Mouse (Mus musculus): ENCODE measurements around the gene Uba7. TPM values are rescaled to one million over a fixed set of nuclear protein-coding genes. Genes with fewer than 3 reads are reported as not detected.

Uba7 gene
- 10 to 100 TPM; 13.4 to 15.7 TPM for total RNA-seq (2021)

DNA sequence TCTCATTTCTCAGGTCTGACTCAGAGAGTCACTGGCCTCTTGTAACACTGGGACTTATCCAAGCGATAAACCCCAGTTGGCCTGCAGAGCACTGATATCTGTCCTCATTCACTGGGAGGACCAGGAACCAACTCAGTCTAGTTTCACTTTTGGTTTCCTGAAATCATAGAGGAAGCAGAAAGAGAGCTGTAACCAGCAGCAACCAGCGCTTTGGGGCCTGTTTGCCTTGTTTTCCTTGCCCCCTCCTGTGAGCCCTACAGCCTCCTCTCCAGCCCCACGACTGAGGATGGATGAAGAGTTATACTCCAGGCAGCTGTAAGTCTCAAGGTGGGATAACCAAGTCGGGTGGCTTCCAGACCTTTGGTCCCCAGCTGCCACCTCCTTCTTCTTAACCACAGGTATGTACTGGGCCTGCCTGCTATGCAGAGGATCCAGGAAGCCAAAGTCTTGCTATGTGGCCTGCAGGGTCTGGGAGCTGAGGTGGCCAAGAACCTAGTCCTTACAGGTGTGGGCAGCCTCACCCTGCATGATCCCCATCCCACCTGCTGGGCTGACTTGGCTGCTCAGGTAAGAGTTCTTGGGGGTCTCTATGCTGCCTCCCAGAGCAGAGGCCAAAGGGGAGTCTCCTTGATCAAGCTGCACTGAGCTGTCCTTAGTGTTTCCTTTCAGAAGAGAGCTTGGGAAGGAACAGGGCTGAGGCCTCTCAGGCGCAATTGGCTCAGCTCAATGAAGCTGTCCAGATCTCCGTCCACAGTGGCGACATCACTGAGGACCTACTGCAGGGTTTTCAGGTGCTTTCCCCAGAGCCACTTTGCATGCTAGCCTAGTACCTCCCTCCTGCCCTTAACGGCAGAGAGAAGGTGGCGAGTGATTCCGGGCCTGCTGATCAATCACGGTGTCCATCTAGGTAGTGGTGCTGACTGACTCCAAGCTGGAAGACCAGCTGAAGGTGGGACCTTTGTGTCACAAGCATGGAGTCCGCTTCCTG is at the start of gene Uba7:
TSS of gene Uba7 (plus strand) at position 107 of the 988 bp plus-strand sequence.
- intact Hi-C loops (cut with DNase I): no loop called here
- DNase-seq: peak; percentile 67 to 69

DNA sequence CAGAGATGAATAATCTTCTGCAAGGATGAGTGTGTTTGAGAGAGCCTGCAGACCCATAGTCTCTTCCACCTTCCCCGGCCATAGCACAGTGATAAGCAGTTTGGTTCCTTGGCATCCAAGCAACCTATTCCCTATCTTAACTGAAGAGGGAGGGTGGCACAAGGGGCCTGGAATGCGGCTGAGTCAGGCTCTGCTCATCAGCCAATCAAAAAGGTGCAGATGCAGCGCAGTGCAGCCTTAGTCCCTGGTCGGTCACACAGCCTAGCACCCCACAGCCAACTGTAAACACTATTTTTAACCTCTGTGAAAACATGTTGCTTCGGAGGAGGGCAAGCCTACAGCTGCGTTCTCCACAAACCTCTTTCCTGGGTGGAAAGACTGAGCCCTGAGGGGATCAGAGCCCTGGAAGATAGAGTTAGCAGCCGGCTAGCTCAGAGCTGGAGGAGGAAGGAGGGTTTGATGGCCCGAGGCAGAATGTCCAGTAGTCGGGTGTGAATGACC is 48.3 kb upstream of the Uba7 start:
- DNase-seq: peak; percentile 29 to 33
- intact Hi-C loops (cut with DNase I): no loop called here

DNA sequence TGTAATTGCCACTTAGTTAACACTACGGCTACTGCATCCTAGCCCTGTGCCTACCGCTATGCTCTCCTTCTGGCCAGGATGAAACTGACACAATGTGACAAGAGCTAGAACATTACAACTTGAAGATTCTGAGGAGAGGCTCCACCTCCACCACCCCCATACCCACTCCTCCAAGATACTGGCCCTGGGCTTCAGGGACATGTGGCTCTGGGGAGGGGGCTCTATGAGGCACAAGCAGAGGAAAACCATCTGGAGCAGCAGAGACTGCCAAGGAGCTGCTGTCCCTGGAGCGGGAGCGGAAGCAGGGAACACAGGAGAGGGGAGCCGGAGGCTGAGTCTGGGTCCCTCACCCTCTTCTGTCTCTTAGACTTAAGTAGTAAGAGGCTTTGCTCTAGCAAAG is 47.6 kb upstream of the Uba7 start:
- no peak for DNase-seq

DNA sequence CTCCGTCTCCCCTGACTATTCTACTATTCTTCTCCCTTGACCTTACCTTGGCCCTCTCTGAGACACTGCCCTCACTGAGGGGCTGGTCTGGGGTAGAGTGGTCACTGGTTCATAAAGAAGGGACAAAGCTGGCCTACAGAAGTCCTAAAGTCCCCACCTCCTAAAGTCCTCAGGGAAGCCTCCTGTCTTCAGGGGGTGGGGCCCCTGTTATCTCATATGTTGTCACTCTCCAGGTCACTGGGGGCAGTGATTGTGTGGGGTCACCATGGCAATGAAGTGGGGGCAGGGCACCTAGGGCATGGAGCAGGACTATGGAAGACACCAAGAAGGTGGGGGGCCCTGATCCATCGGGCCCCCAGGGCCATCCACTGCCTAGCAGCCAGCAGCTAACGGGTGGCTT is 47.1 kb upstream of the Uba7 start, which contains the start of gene Actl11:
TSS of gene Actl11 (plus strand) at position 301 of the 400 bp plus-strand sequence.
- intact Hi-C loops (cut with DNase I): no loop called here
- DNase-seq: no peak

More for the DNA sequence above, 47.6 kb upstream of the Uba7 start:
- intact Hi-C loops (cut with DNase I): no loop called here

DNA sequence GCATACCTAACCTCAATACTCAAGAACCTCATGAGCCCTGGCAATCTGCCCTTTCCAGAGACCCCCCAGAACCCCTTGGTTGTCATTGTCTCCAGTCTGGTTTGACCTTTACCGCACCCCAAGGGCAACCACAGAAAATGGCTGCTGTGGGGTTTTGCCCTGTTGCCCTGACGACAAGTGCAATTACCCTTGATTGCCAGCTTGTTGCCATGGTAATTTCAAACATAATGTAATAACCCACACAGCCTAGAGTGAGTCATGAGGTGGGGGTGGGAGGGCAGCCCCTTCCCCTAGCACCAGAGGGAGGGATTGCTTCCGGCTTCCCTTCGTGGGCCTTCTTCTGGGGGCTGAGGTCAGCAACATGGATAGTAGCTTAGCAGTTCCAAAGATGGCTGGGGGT is 43.1 kb upstream of the Uba7 start:
- intact Hi-C loops (cut with DNase I): no loop called here
- no peak for DNase-seq

DNA sequence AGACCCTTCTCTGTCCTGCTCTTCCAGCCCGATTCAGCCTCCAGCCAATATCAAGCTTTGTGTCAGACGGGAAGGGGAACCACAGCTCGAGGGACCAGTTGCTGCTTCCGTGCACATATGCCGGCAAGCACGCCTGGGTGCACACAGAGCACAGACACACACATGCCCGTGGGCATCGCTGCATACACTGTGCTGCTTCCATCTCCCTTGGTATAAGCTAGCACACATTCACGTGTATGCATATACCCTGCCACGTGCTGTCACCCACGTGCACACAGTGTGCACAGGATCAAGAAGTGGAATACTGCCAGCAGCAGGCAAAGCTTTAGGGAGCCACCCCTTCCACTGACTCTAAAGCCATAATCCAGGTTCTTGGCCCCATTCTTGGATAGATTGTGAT is 41.2 kb upstream of the Uba7 start:
- intact Hi-C loops (cut with DNase I): no loop called here
- no peak for DNase-seq

DNA sequence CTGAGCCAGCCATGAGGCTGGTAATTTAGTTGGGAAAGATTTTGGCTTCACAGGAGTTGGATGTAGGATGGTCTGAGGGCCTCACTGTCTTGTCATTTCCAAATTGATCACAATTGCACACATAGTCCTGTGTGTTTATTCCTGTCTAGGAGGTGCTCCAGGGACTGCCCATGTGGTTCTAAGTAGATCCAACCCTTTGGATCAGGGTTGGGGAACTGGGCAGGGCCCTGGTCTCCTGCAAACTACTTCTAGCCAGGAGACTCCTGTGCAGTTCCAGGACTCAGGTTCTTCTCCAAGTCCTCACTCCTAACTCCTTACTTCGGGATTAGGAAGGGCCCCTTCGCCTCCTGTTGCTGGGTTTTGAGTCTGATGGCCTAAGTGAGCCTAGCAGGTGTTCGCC is 39.9 kb upstream of the Uba7 start, which contains the start of gene Camkv:
TSS of gene Camkv (plus strand) at position 301 of the 400 bp plus-strand sequence.
- DNase-seq: no peak
- intact Hi-C loops (cut with DNase I): no loop called here

DNA sequence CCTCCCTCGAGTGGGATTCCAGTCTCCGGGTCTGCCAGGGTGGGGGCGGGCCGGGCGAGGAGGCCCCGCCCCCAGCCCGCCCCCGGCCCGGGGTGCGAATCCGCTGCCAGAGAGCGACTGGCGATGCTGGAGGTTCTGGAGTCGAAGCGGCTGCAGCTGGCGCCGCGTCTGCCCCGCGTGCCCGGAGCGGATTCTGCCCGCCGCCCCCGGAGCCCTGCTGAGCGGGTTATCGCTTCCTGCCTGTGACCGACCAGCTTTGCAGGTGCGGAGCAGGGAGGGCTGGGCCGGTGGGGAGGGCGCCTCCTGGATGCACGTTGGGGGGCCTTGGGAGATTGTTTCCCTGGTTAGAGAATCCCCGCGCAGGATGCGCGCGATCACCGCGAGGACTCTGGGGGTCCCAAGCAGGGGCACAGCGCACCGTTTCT is 39.5 kb upstream of the Uba7 start:
- intact Hi-C loops (cut with DNase I): no loop called here
- DNase-seq: no peak

DNA sequence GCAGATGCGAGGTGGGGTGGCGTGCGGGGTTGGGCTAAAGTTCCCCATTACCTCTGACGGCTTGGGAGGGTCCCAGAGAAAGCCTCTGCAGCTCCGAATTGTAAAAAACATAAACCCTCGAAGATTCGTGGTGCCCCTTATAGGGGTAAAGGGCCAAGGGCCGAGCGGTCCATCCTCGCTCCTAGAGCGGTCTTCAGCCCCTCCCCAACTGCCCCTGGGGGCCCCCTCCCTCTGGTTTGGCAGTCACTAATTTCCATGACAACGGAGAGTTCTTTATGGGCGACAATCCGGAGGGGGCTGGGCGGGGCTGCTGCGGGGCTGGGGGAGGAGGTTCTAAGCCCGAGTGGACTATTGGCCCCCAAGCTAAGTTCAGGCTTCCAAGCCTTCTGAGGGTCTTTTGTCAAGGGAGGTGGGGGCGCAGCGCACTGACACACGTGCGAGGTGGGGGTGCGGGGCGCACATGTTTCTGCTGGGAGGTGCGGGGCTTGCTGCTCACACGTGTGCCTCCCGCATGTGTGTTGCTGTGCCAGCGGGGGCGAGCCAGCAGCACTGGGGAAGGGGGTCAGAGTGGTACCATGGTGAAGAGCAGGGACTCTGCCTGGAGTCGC is 39.0 kb upstream of the Uba7 start:
- no peak for DNase-seq
- intact Hi-C loops (cut with DNase I): no loop called here

DNA sequence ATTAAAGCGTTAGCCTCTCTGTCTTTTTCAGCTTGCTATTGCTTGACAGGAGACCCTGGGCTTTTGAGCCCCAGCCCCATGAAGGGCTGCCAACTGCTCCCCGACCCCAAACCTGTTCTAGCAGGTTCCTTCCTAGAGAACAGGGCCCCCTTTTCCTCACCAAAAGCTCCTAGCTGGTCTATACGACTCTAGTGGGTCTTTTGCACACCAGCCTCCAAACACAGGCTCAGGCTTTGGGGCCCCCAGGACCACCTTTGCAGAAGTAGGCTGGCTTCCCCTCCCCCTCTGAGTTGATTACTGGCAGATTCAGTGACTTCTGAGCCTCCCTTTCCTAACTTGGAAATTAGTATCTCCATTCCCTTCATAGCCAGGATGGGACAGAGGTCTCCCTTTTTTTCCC is 38.5 kb upstream of the Uba7 start:
- intact Hi-C loops (cut with DNase I): no loop called here
- no peak for DNase-seq

DNA sequence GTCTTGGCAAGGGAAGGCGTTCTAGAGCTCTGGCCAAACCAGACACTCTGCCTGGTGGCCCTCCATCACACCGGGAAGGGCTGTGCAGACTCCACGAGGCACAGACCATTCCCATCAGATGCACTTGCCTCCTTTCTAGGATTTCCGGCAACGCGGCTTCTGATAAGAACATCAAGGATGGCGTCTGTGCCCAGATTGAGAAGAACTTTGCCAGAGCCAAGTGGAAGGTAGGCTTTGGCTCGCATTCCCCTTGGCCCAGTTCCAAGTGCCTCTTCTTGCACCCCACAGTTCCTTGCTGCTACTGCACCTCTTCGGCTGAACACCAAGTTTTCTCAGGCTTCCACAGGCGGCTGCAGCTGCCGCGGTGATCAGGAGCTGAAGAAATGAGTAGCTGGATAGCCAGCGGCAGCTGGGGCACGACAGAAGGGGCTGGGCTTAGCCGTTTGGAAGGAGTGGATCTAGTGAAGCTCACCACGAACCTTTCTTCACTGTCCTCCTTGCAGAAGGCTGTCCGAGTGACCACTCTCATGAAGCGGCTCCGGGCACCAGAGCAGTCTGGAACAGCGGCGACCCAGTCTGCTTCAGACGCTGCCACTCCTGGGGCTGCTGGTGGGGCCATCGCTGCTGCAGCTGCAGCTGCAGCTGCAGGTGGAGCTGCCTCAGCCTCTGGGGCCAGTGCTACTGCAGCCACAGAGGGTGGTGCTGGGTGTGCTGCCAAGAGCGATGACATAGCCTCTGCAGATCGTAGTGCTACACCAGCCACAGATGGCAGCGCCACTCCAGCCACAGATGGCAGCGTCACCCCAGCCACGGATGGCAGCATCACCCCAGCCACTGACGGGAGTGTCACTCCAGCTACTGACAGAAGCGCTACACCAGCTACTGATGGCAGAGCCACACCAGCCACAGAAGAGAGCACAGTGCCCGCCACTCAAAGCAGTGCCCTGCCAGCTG is 27.8 kb upstream of the Uba7 start:
- DNase-seq: no peak
- intact Hi-C loops (cut with DNase I): no loop called here

DNA sequence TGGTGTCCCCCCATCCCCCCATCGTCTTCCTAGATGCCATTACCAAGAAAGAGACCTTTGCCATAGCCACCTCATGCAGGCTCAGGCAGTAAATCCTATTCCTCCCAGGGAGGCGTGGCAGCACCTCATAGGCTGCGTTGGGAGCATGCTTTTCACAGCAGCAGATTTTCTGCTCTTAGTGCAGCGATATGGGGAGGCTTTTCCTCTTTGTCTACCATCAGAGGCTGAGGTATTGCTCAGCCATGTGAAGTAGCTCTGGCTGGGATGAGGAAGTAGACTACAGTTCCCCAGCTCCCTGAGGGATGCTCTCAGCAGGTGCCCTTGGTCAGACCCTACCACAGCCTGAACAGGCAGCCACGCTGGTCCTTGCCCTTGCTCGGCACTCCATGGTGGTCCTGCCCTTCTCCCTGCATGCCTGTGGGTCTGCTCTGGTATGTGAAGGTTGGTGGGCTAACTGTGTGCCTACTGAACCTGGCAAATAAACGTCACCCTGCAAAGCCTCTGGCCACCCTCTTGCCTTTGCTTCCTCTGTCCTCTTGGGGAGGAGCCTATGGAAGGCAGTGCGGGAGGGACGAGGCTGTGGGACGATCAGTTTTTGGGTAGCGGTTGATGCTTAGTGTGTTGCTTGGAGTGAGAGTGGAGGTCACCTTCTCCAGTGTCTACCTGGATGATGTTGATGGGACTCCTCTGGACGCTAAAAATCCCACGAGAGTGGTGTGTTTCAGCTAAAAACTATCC is 26.0 kb upstream of the Uba7 start:
- no peak for DNase-seq
- intact Hi-C loops (cut with DNase I): no loop called here

DNA sequence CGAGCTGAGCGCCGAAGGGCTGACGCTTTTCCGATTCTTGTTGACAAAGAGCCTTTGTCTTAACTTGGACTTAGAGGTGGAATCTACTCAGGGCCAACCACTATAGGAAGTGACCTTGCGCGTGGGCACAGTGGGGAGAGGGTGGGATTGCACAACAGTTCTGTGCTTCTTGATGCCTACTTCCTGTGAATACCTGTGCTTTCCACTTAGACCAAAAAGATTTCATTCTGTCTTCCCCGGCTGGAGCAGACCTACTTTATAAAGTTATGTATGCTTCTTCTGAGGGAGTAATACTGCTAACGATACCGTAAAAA is 25.4 kb upstream of the Uba7 start, which contains the start of gene Traip:
TSS of gene Traip (plus strand) at position 215 of the 314 bp plus-strand sequence.
- intact Hi-C loops (cut with DNase I): no loop called here

DNA sequence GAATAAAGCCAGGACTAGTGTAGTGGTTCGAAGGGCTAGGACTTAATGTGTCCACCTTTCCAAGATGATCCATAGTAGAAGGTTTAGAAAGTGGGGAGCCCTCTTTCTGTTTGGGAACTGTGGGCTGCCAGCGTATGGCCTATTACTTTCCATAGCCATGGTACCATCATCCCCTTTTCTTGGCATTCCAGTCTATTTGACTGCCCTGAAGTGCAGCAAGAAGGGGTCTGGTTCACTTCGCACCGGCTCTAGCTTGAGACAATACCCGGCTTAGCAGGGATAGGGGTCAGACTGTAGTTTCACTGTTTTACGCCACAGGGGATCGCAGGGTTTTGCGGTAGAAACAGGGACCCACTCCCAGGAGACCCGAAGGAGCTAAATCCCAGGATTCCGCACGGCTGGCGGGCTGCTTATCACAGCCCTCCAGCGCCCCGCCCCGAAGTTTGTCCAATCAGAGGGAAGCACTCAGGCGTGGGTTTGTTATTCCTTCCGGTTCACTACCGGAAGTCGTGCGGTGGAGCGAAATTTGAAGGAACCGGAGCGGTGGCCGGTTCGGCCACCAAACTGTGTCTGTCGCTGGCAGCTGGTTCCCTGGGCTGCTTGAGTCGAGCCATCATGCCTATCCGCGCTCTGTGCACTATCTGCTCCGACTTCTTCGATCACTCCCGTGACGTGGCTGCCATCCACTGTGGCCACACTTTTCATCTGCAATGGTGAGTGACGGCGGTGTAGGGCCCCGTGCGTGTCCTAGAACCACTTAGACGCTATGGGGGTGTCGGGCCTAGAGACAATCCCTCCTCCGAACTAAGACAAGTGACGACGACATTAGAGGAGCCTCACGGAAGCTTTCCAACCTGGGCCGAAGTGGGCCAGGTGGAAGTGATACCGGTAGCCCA is 24.6 kb upstream of the Uba7 start:
- intact Hi-C loops (cut with DNase I): no loop called here
- DNase-seq: peak; percentile 93 to 96

More for the DNA sequence above, 25.4 kb upstream of the Uba7 start, which contains the start of gene Traip:
- DNase-seq: no peak

DNA sequence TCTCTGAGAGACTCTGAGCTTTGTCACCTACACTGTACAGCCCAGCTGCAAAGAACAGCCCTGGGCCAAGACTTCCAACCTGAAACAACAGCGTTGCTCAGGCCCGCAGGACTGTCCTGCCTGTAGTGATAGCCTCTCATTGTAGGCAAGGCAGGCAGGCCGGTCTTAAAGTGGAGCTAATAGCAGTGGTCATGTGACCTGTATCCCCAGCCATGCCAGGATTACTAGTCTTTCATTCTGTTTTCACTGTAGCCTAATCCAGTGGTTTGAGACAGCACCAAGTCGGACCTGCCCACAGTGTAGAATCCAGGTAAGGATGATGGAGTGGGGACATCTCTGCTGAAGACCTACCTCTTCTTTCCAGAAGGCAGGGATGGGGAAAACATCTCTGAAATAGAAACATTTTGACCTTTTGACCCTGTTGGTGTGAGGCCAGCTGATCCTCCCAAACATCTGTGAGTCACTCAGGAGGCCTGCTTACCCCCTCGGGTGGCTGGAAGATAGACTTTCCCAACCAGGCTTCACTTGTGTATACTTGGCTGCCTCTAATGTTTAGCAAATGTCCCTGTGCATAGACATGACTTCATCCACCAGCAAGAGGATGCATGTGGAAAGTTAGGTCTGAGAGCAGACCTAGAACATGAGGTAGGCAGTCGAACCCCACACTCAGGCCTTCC is 19.6 kb upstream of the Uba7 start:
- intact Hi-C loops (cut with DNase I): no loop called here
- DNase-seq: no peak

DNA sequence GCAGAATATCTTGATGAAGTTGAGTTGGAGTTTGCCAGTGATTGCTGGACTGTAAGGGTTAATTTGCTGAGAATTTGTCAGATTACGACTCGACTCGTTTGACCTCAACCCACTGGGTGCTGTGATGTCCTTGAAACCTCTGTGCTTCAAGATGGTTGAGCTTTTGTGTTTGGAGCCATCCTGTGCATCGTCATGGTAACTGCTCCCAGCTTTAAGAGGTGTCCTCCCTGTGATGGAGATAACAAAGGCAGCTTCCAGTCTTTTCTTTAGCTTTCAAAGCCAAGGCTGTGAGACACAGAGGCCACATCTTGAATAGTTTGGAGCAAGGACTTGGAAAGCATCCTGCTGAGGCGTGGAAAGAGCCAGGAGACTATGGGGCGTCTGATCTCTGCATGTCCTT is 18.2 kb upstream of the Uba7 start:
- intact Hi-C loops (cut with DNase I): no loop called here
- DNase-seq: no peak

DNA sequence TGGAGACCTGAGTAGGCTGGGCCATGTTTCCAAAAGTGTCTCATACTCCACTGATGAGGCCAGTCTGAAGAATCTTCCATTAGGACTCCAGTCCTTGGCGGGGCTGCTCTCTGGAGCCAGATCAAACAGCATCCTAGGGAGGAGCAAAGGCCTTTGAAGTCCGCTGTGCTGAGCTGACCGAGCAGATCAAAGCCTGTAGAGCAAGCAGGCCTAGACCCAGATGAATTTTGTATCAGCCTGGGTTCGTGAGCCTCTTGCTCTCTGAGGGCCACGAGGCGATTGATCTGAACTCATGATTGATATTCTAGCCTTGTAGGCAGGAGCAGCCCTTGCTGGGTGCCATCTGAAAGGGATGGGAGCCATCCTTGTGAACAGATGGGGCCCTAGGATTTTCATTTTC is 15.4 kb upstream of the Uba7 start:
- intact Hi-C loops (cut with DNase I): no loop called here
- DNase-seq: no peak

DNA sequence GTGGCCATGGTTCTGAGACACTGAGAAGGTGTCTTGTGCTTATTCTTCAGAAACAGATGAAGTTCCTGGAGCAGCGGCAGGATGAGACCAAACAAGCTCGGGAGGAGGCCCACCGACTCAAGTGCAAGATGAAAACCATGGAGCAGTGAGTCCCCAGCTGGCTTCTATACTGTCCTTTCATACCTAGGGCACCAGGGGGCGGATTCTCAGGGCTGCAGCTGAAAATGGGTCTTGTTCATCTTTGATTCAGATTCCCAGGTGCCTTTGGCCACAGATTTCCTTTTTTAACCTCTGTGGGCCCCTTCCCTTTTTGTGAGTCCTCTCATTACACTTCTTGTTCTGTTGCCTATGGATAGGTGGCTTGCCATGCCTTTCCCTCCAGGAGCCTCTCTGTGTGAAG is 14.4 kb upstream of the Uba7 start:
- intact Hi-C loops (cut with DNase I): no loop called here
- DNase-seq: no peak
